Mouse (Mus musculus) ES-E14 (cell line): ENCODE measurements around the gene Sntb2.

ENCODE experiments used
- CHD2 ChIP-seq: IDR thresholded peaks from 2 replicates; pipeline ENCODE4 v1.6.1; 2014; ENCODE audit warnings: mild to moderate bottlenecking, low read depth, low read length, inconsistent platforms
- MAFK ChIP-seq: IDR thresholded peaks from 2 replicates; pipeline ENCODE4 v1.6.1; 2014; ENCODE audit warnings: mild to moderate bottlenecking, low read depth, low read length, inconsistent platforms; ENCODE audit not compliant: insufficient read depth
- ZNF384 ChIP-seq: IDR thresholded peaks from 2 replicates; pipeline ENCODE4 v1.6.1; 2012; ENCODE audit warnings: low read depth, low read length, inconsistent platforms

DNA sequence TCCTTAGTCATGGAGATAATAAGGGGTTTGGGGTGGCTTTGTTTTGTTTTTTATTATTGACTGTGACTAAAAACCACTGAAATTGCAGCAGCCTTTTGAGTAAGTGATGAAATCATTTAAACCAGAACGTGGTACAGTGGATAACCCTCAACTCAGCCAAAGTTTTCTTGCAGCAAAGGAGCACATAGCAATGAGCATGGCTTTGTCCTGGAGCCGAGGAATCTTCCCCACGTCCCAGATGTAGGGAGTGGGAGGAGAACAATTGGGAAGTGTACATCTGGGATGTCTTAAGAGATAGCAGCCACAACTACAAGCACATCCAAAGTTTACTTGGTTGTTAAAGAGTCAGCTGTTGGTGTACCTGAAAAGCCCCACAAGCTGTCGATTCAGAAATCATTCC lies 61.9 kb downstream of the Sntb2 start:
- TF ChIP-seq CHD2 (no peak), ZNF384 (no peak), MAFK (no peak)
